Mouse (Mus musculus): ENCODE data around the gene Leprot. TPM values are rescaled to one million over a fixed set of nuclear protein-coding genes. Genes with fewer than 3 reads are reported as not detected.

Gene Leprot
- total RNA-seq, 2 experiments from 2014 or later = 37.3 to 47.9 TPM

GRCm38 (mm10) chr4:101664160-101664750 is 16.7 kb downstream of the Leprot start:
- ATAC-seq (replicated peaks; ENCODE audit: poor library complexity) = peak; percentile 71

GRCm38 (mm10) chr4:101664766-101665165 is 17.2 kb downstream of the Leprot start:
- ATAC-seq (replicated peaks; ENCODE audit: poor library complexity) = no peak

DNA sequence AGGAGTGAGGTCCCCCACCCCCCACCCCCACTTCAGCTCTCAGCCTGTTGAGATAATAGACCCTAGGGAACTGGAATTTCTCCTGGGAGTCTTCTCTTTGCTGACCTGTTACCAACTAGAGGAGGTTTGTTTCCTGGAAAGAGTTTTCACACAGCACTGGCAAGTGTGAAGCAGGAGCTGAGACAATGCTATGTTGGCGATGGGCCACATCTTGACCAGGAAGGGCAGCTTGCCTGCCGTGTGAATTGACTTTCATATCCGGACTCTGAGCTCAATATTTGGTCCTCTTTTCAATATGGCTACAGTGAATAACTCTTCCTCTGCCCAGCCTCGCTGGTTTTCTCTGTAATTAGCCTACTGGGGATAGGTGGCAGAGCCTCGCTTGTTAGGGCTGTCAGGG is 21.6 kb downstream of the Leprot start:
- ATAC-seq (replicated peaks; ENCODE audit: poor library complexity) = no peak

- ATAC-seq (replicated peaks; ENCODE audit: poor library complexity) = no peak
Observed at GRCm38 (mm10) chr4:101669811-101670210, 22.3 kb downstream of the Leprot start.

- ATAC-seq (replicated peaks; ENCODE audit: poor library complexity) = no peak
Observed at GRCm38 (mm10) chr4:101674790-101675189, 27.3 kb downstream of the Leprot start.

DNA sequence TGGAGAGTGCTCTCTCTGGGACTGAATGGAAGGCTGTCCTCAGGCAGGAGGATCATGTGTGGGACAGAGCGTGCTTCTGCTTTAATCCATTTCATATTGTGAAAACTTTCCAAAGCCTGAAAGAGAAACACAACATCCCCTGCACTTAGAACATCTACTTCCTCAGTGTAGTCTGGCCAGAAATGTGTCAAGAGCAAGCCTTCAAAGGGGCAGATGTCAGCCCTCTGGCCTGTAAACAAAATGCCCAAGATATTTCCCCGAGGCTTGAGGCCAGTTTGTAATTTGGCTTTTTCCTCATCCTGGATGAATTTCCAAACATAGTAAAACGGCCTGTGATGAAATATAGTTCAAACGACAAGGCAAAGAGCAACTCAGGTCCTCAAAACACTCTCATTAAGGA is 28.2 kb downstream of the Leprot start:
- ATAC-seq (replicated peaks; ENCODE audit: poor library complexity) = no peak

GRCm38 (mm10) chr4:101682620-101683019 is 35.1 kb downstream of the Leprot start:
- ATAC-seq (replicated peaks; ENCODE audit: poor library complexity) = no peak

DNA sequence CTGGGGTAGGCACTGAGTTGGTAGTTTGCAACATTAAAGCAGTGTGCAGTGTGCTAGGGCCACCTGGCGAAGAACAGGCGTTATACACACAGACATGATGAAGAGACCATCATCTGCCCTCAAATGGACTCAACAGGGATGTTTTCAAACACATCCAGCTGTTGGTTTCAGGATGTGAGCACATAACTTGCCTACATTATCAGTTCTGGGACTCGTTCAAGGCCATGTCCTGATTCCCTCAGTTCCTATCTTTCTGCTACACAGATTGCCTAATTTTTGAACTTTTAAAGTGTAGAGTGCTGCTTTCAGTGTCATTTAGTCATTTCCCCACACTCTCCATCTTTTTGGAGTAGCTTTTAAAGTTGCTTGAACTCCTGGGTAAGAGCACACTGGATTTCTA is 35.6 kb downstream of the Leprot start:
- no peak for ATAC-seq (replicated peaks; ENCODE audit: poor library complexity)

DNA sequence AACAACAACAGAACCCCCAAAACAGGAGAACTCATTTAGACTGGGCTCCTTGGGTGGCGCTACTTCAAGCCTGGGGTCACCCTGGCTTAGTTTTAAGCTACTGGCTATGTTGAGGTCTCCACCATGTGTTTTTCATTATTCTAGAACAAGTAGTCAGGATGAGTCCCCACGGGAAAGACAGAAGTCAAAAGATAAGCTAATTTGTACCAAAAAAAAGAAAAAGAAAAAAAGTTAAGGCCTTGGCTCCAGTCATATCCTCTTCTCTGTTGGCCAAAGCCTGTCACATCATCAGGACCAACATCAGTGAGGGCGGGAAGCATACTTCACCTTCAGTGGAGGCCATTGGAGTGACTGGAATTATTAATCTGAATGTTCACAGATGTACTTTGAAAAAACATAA is 37.3 kb downstream of the Leprot start:
- no peak for ATAC-seq (replicated peaks; ENCODE audit: poor library complexity)

- ATAC-seq (replicated peaks; ENCODE audit: poor library complexity) = peak; percentile 48
Observed at GRCm38 (mm10) chr4:101686227-101686810, 38.8 kb downstream of the Leprot start.

DNA sequence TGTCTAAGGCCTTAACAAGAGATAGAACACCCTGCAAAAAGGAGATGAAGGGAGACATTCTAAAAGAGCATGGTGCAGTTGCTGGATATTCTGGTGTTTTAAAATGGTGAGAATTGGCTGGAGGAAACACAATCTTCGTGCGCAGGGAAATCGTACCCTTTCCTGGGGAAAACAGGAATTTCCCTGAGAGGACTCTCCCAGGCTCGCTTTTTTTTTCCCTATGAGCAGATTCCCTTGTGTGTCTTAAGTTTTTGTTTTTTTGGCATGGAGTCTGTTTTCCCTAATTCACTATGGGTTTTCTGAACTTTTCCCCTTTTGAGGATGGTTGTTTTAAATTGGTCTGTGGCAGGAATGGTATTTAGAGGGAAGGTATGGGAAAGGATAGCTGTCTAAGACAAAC is 41.7 kb downstream of the Leprot start:
- no peak for ATAC-seq (replicated peaks; ENCODE audit: poor library complexity)

DNA sequence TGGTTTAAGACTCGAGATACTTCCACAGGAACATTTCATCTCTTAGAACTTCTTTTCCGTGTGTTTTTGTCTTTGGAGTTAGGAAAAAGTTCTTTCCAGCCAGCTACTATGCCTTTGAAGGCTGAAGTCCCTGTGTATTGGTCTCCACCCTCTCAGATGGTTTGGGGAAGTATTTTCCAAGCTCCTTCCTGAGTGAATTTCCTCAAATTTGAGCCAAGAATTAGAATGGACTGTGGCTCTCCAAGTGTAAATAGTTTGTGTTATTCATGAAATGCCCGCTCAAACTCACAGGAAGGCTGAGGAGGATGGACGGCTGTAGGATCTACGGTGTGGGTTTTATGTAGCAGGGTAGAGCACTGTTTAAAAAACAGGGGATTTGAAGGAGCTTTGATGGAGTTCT is 42.1 kb downstream of the Leprot start:
- no peak for ATAC-seq (replicated peaks; ENCODE audit: poor library complexity)

GRCm38 (mm10) chr4:101692892-101693291 is 45.4 kb downstream of the Leprot start:
- no peak for ATAC-seq (replicated peaks; ENCODE audit: poor library complexity)

DNA sequence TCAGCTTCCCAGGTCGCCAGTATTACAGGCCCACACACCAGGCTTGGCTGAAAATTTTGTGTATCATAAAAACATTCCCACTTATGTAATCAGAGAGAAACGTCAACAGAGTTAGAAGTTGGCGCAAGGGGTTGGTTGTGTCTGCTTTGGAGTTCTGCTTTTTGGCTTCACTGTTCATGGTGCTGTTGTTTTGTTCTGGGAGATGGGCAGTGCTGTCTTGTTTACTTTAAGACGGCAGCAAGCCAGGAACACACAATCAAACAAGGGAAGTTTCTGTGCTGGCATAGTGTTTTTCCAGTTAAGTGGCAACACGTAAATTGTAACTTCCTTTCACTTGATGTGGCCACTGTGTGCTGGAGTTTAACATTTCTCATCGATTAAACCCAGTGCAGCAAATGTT is 47.0 kb downstream of the Leprot start:
- ATAC-seq (replicated peaks; ENCODE audit: poor library complexity) = no peak

DNA sequence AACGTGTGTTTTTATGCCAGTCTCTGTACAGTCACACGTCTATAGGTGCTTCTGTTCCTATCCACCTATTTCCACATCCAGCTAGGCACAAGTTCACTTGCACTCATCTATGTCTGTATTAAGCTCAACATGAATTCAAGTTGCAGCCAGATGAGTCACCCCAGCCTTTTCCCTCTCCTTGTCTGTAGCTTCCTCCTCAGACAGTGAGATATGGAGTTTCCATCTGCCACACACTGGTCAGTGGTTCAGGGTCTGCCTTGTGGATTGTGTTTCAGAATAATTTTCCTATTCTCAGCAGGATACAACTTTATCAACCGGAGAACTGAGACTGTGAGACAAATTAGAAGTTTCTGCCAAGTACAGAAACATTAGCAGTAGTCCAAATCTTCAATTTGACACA is 49.7 kb downstream of the Leprot start:
- no peak for ATAC-seq (replicated peaks; ENCODE audit: poor library complexity)

- no peak for ATAC-seq (replicated peaks; ENCODE audit: poor library complexity)
Observed at GRCm38 (mm10) chr4:101699423-101699822, 51.9 kb downstream of the Leprot start.

DNA sequence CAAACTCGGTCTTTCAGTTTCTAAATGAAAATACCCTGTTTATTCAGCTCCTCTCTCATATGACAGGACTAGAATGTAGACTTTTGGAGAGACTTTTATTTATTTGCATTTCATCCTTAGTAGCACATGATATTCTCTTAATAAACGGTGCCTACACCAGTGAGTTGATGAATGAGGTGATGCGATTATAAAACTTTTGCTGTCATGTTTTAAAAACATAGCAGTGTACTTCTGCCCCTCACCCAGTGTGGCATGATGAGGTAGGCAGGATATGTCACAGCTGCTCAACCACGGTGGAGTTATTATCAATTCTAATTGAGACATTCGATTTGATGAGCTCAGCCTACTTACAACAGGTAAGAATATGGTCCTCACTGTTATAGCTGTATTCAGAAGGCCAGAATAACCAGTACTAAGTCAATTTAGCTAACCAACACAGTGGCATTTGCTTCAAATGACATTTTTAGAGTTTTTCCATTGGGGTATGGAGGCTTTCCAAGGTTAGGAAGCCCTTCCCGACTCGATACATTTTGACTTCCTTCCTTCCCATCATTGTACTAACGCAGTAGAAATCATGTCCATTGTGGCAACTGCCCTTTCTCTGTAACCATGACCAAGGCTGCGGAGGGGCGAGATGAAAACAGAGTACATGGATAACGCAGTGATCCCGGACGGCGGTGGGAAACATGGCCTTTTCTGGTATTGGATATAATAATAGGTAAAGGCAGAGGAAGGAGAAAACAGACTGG is 53.5 kb downstream of the Leprot start:
- ATAC-seq (replicated peaks; ENCODE audit: poor library complexity) = no peak

DNA sequence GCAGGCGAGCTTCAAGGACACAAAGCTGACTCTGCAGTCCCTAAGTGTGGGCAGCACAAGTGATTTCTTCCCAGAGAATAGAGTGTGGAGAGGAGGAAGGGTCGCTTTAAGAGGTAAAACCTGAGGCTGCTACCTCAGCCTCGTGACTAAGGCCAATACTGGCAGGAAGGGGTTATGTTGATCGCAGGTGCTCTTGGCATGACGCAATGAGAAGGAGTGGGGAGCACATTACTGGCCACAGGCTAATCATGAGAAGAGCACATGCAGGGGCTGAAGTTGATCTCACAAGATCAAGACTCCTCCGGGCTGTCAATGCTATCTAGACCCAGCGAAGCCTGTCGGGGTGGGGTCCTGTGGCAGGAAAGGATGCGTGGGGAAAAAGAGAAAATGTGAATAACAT is 57.8 kb downstream of the Leprot start:
- no peak for ATAC-seq (replicated peaks; ENCODE audit: poor library complexity)

DNA sequence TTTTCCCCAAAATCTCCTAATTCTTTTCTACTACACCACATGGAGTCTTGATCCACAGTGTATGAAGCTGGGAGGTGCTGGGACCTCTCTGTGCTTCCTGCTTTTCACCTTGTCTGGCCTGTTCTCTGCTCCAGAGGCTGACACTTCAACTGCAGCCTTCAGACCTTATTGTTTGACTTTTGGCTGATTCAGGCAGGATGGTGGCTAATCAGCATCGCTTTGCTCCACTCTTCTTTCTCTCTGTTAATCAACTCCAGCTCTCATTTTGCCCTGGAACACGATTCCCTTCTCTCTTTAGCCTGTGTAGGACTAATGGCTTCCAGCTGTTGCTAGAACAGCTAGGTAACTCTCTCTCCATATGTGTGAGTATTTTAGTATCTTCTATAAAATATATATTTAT is 59.7 kb downstream of the Leprot start:
- no peak for ATAC-seq (replicated peaks; ENCODE audit: poor library complexity)

- ATAC-seq (replicated peaks; ENCODE audit: poor library complexity) = no peak
Observed at GRCm38 (mm10) chr4:101707953-101708352, 60.4 kb downstream of the Leprot start.
